Mouse (Mus musculus) lung, embryonic 14.5 days (tissue): ENCODE measurements around the gene Ptpn7. TPM values are rescaled to one million over a fixed set of nuclear protein-coding genes. Genes with fewer than 3 reads are reported as not detected.
A peak's percentile ranks its signal among the peaks of the same experiment; 100 is the strongest.

Experiments used
- ATAC-seq: fragments of 200-750 bp; cut with Nextera tagmentation; 2 replicates; pipeline ENCODE4 v1.8.0; 2017; ENCODE audit warnings: mild to moderate bottlenecking, moderate TSS enrichment, moderate library complexity; ENCODE audit not compliant: insufficient read depth
- DNase-seq: peaks from one replicate; pipeline ENCODE4 v3.0.0-alpha.2; 2015
- H3K27ac ChIP-seq: fragments of 300-500 bp; sonication (generic); 2 replicates; pipeline ENCODE4 v1.5.1; 2014; ENCODE audit warnings: low read depth, mild to moderate bottlenecking, moderate library complexity
- H3K27me3 ChIP-seq: fragments of 300-500 bp; sonication (generic); 2 replicates; pipeline ENCODE4 v1.6.1; 2014; ENCODE audit warnings: low read length, control low read depth; ENCODE audit not compliant: insufficient read depth
- H3K36me3 ChIP-seq: fragments of 300-500 bp; sonication (generic); 2 replicates; pipeline ENCODE4 v1.6.1; 2014; ENCODE audit warnings: control low read depth; ENCODE audit not compliant: insufficient read depth
- H3K4me1 ChIP-seq: fragments of 300-500 bp; sonication (generic); 2 replicates; pipeline ENCODE4 v1.6.1; 2014; ENCODE audit warnings: antibody characterized with exemption, control low read depth; ENCODE audit not compliant: insufficient read depth
- H3K4me2 ChIP-seq: fragments of 300-500 bp; sonication (generic); 2 replicates; pipeline ENCODE4 v1.6.1; 2014; ENCODE audit warnings: mild to moderate bottlenecking
- H3K4me3 ChIP-seq: fragments of 300-500 bp; sonication (generic); 2 replicates; pipeline ENCODE4 v1.5.1; 2014; ENCODE audit warnings: low read depth, low read length
- H3K9ac ChIP-seq: fragments of 300-500 bp; sonication (generic); 2 replicates; pipeline ENCODE4 v1.6.1; 2014
- H3K9me3 ChIP-seq: fragments of 300-500 bp; sonication (generic); 2 replicates; pipeline ENCODE4 v1.6.1; 2016; ENCODE audit warnings: low read depth, low read length, control low read depth
- CTCF ChIP-seq: IDR thresholded peaks from 2 replicates; pipeline ENCODE4 v1.5.1; 2016; ENCODE audit warnings: antibody characterized with exemption, low read depth
- WGBS: fragments of 180-500 bp; shearing (Covaris S2); extraction: QIAGEN DNeasy Blood & Tissue Kit; methylation state at CpG from one replicate; pipeline ENCODE4 v1.1.7; 2014; 5-methylcytosine and 5-hydroxymethylcytosine counted together
- polyA plus RNA-seq: library from polyadenylated mRNA; unstranded; fragments of >200 nt; fragmentation: Nextera tagmentation; extraction: Ambion mirVana; gene quantifications from 2 replicates; pipeline ENCODE4 v1.2.1, GENCODE M21; 2014

The Ptpn7 gene
- polyA plus RNA-seq, 1 experiment from 2014 or later, result 2.3 TPM

- DNase-seq, result no peak
- 83% methylated on average over 9 of the region's 9 CpGs for WGBS
- H3K9me3 ChIP-seq, result no peaks in the 10 kb centered on the region
- peaks cover 13% of the 10 kb centered on the region; the same call in 1 of the 2 replicates for H3K4me1 ChIP-seq
- no peak for TF ChIP-seq CTCF
- H3K4me2 ChIP-seq, result peak overlapping the region; percentile 8; the same call in 1 of the 2 replicates
- no peaks in the 10 kb centered on the region for H3K27me3 ChIP-seq
- no peak overlapping the region for H3K4me3 ChIP-seq
- H3K27ac ChIP-seq, result no peak overlapping the region; the same call in 1 of the 2 replicates
- no peak for ATAC-seq
- no peaks in the 10 kb centered on the region for H3K36me3 ChIP-seq
- no peak overlapping the region for H3K9ac ChIP-seq
Observed at GRCm38 (mm10) chr1:135132893-135133369, 431 bp downstream of the Ptpn7 start.

- 77% methylated on average over 10 of the region's 10 CpGs for WGBS
- H3K4me3 ChIP-seq, result no peak overlapping the region
- no peak for TF ChIP-seq CTCF
- H3K4me2 ChIP-seq, result no peak overlapping the region
- H3K27me3 ChIP-seq, result no peaks in the 10 kb centered on the region
- ATAC-seq (no peak), DNase-seq (no peak)
- peaks cover 13% of the 10 kb centered on the region; the same call in 1 of the 2 replicates for H3K4me1 ChIP-seq
- H3K9ac ChIP-seq, result no peak overlapping the region
- no peaks in the 10 kb centered on the region for H3K36me3 ChIP-seq
- no peaks in the 10 kb centered on the region for H3K9me3 ChIP-seq
- no peak overlapping the region for H3K27ac ChIP-seq
Observed at GRCm38 (mm10) chr1:135133678-135134435, 1.4 kb downstream of the Ptpn7 start.

- no peaks in the 10 kb centered on the region for H3K27me3 ChIP-seq
- no peak for TF ChIP-seq CTCF
- H3K27ac ChIP-seq, result no peak overlapping the region
- H3K4me3 ChIP-seq, result no peak overlapping the region
- ATAC-seq (no peak), DNase-seq (no peak)
- no peaks in the 10 kb centered on the region for H3K9me3 ChIP-seq
- 80% methylated on average over 8 of the region's 8 CpGs for WGBS
- H3K4me2 ChIP-seq, result no peak overlapping the region
- H3K4me1 ChIP-seq, result peaks cover 13% of the 10 kb centered on the region; the same call in 1 of the 2 replicates
- H3K9ac ChIP-seq, result no peak overlapping the region
- H3K36me3 ChIP-seq, result no peaks in the 10 kb centered on the region
Observed at GRCm38 (mm10) chr1:135135111-135135787, 2.7 kb downstream of the Ptpn7 start.

DNA sequence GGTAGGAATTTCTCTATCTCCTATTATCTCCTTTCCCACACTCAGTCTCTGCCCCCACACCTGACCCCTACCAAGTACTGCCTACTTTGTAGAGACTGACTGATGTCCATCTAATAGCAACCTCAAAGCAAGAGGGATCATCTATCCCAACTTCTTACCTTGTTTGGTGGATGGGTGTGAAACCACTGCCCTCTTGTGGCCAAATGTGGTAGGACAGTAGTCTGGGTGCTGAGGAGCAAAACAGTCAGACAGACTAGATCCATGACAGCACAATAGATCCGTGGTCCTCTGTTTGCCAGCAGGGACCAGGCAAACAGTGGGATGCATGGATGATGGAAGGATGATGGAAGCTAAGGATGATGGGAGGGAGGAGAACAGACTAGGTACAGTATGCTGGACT, 4.0 kb downstream of the Ptpn7 start:
- H3K9ac ChIP-seq, result no peak overlapping the region
- peak; percentile 99 for TF ChIP-seq CTCF
- H3K27me3 ChIP-seq, result no peaks in the 10 kb centered on the region
- H3K4me3 ChIP-seq, result no peak overlapping the region
- DNase-seq (peak; percentile 87), ATAC-seq (no peak)
- no peak overlapping the region for H3K4me2 ChIP-seq
- WGBS, result 3% methylated on average over 1 of the region's 1 CpGs
- H3K9me3 ChIP-seq, result no peaks in the 10 kb centered on the region
- H3K36me3 ChIP-seq, result no peaks in the 10 kb centered on the region
- H3K27ac ChIP-seq, result no peak overlapping the region
- H3K4me1 ChIP-seq, result 0 out of 2 replicates have a peak, but pooled peaks cover 6% of the 10 kb centered on the region

GRCm38 (mm10) chr1:135139906-135140305, 7.4 kb downstream of the Ptpn7 start:
- Histone ChIP-seq H3K27ac (no peak overlapping the region), H3K27me3 (no peaks in the 10 kb centered on the region), H3K4me1 (no peaks in the 10 kb centered on the region), H3K36me3 (no peaks in the 10 kb centered on the region), H3K4me3 (no peak overlapping the region), H3K4me2 (no peak overlapping the region), H3K9ac (no peak overlapping the region), H3K9me3 (no peaks in the 10 kb centered on the region)
- 64% methylated on average over 2 of the region's 2 CpGs for WGBS
- no peak for ATAC-seq
- TF ChIP-seq CTCF, result no peak
- DNase-seq, result no peak

- Histone ChIP-seq H3K4me2 (no peak overlapping the region), H3K36me3 (no peaks in the 10 kb centered on the region), H3K27me3 (no peaks in the 10 kb centered on the region), H3K4me1 (no peaks in the 10 kb centered on the region), H3K9ac (no peak overlapping the region), H3K27ac (no peak overlapping the region), H3K9me3 (no peaks in the 10 kb centered on the region), H3K4me3 (no peak overlapping the region)
- 72% methylated on average over 2 of the region's 2 CpGs for WGBS
- TF ChIP-seq CTCF, result no peak
- DNase-seq (no peak), ATAC-seq (no peak)
Observed at GRCm38 (mm10) chr1:135142452-135142851, 10.0 kb downstream of the Ptpn7 start.

GRCm38 (mm10) chr1:135143940-135144339, 11.4 kb downstream of the Ptpn7 start:
- no peak for TF ChIP-seq CTCF
- Histone ChIP-seq H3K4me2 (no peak overlapping the region), H3K27ac (no peak overlapping the region), H3K4me1 (peaks cover 7% of the 10 kb centered on the region), H3K4me3 (no peak overlapping the region), H3K36me3 (no peaks in the 10 kb centered on the region), H3K9ac (no peak overlapping the region), H3K27me3 (no peaks in the 10 kb centered on the region), H3K9me3 (no peaks in the 10 kb centered on the region)
- no peak for DNase-seq
- no peak for ATAC-seq
- 73% methylated on average over 2 of the region's 2 CpGs for WGBS
